Mouse (Mus musculus): ENCODE measurements around the gene Rnf39.

DNA sequence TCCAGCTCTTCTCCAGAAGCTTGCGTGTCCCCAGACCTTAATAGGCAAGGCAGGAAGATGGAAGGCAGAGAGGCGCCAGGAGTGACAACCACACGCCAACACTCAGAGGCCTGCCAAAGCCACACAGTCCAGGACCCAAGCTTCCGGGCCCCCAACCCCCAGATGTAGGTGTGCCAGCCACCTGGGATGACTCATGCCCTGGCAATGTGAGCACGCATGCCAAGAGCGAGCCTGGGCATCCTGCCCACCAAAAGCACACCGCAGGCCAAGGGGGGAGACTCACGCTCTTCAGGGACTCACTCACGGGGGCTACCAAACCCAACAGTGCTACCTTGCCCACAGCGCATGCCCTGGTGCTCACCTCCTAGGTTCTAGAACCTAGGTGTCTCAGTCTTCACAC is 327 bp upstream of the Rnf39 start:
- no peak for TF ChIP-seq MAX (IDR thresholded peaks at IDR 0.05; ENCODE audit: low read depth)
- no peak for TF ChIP-seq SRF (IDR thresholded peaks at IDR 0.05; ENCODE audit: control insufficient read depth, insufficient read length, low read depth)
- TF ChIP-seq POLR2A (IDR thresholded peaks at IDR 0.05; ENCODE audit: insufficient read length, low read depth): no peak
- TF ChIP-seq MYOG (IDR thresholded peaks at IDR 0.05; ENCODE audit: control insufficient read depth in 1 of 3, insufficient read depth in 1 of 3, insufficient read length in 2 of 3, low read depth in 2 of 3): no peak
- no peak for TF ChIP-seq POLR2AphosphoS2 (IDR thresholded peaks at IDR 0.05; ENCODE audit: insufficient read length, low read depth)
- TF ChIP-seq REST (IDR thresholded peaks at IDR 0.05; ENCODE audit: insufficient read depth, insufficient read length): no peak
- no peak for TF ChIP-seq E2F4 (IDR thresholded peaks at IDR 0.05; ENCODE audit: insufficient read depth)
- TF ChIP-seq CEBPB (IDR thresholded peaks at IDR 0.05; ENCODE audit: insufficient read depth, poor library complexity, severe bottlenecking): no peak
- no peak for TF ChIP-seq MYOD1 (IDR thresholded peaks at IDR 0.05; ENCODE audit: control insufficient read depth in 1 of 3, insufficient read length in 2 of 3, low read depth in 2 of 3)
- no peak for TF ChIP-seq TCF3 (IDR thresholded peaks at IDR 0.05; ENCODE audit: insufficient read length, low read depth)

Data from myocyte (in vitro differentiated cells).